Mouse (Mus musculus): ENCODE measurements around the gene Gpr119. TPM values are rescaled to one million over a fixed set of nuclear protein-coding genes. Genes with fewer than 3 reads are reported as not detected.

The Gpr119 gene
- polyA plus RNA-seq, 1 experiment, result not detected

DNA sequence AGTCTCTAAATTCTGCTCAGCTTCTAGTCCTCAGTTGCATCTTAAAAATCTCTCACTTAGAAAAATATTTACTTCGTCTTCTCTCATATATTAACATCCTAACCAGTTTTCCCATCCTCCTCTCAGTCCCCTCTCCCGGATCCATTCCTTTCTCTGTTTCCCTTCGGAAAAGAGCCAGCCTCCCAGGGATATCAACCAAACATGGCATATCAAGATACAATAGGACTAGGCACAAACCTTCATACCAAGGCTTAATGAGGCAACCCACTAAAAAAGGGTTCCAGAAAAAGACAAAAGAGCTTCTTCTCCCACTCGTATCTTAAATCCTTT is 51.3 kb downstream of the Gpr119 start:
- 27% methylated on average over 4 of the region's 4 CpGs for WGBS
- no peak for DNase-seq (ENCODE audit: low read depth in 1 of 2, low spot score in 2 of 2)
- no peaks in the 10 kb centered on the region for H3K36me3 ChIP-seq (ENCODE audit: control insufficient read depth, insufficient read depth, low read length)
- TF ChIP-seq CTCF (IDR thresholded peaks at IDR 0.05; ENCODE audit: extremely low read depth, insufficient read depth, insufficient read length, insufficient replicate concordance) (no peak), POLR2A (IDR thresholded peaks at IDR 0.05; ENCODE audit: low read depth, low read length) (no peak)
- H3K4me3 ChIP-seq (ENCODE audit: extremely low read depth, insufficient read depth, insufficient read length), result peak overlapping the region; percentile 96; the same call in 1 of the 2 replicates
- no peaks in the 10 kb centered on the region for H3K27me3 ChIP-seq (ENCODE audit: control insufficient read depth, insufficient read depth, low read length)
- H3K27ac ChIP-seq (ENCODE audit: insufficient read depth, low read length), result no peak overlapping the region
- H3K4me1 ChIP-seq (ENCODE audit: control insufficient read depth, insufficient read depth, insufficient read length), result no peaks in the 10 kb centered on the region; the same call in 1 of the 2 replicates

Other genes with a start within 250 kb of the Gpr119 start
- 42.0 and 46.3 TPM in 2 replicates for gene Elf4, start 211.3 kb downstream of the Gpr119 start, polyA plus RNA-seq (2012; rRNA removed)
- 3.5 and 4.7 TPM in 2 replicates for gene Aifm1, start 160.9 kb downstream of the Gpr119 start, polyA plus RNA-seq (2012; rRNA removed)
- gene Rab33a, start 155.2 kb downstream of the Gpr119 start, polyA plus RNA-seq (2012; rRNA removed), result 0.07 and 0.32 TPM in 2 replicates
- 2.2 and 2.5 TPM in 2 replicates for gene Zfp280c, start 80.0 kb downstream of the Gpr119 start, polyA plus RNA-seq (2012; rRNA removed)
- 1.2 and 1.3 TPM in 2 replicates for gene Slc25a14, start 51.1 kb downstream of the Gpr119 start, polyA plus RNA-seq (2012; rRNA removed)
- gene Rbmx2, start 20.5 kb upstream of the Gpr119 start, polyA plus RNA-seq (2012; rRNA removed), result 1.2 and 1.3 TPM in 2 replicates
- gene Gm595, start 203.2 kb upstream of the Gpr119 start, polyA plus RNA-seq (2012; rRNA removed), result not detected in 2 replicates